Mouse (Mus musculus): ENCODE measurements around the gene Tmem62. TPM values are rescaled to one million over a fixed set of nuclear protein-coding genes. Genes with fewer than 3 reads are reported as not detected.

Tmem62 gene
- polyA plus RNA-seq, 1 experiment = 1.4 TPM

- H3K9me3 ChIP-seq = peaks cover 7% of the 10 kb centered on the region
- no peak for TF ChIP-seq FLI1 (IDR thresholded peaks at IDR 0.05; ENCODE audit: low read length)
- TF ChIP-seq GATA1 (IDR thresholded peaks at IDR 0.05; ENCODE audit: borderline replicate concordance, low read length) = no peak
- no peak overlapping the region for H3K4me3 ChIP-seq (replicated peaks)
- peaks cover 11% of the 10 kb centered on the region for H3K4me1 ChIP-seq
- H3K36me3 ChIP-seq (replicated peaks; ENCODE audit: low read length) = no peaks in the 10 kb centered on the region
- H3K27me3 ChIP-seq (replicated peaks) = peaks cover 21% of the 10 kb centered on the region
Observed at GRCm38 (mm10) chr2:121045653-121046052, 68.8 kb downstream of the Tmem62 start.

GRCm38 (mm10) chr2:121052176-121052575, 75.4 kb downstream of the Tmem62 start:
- Histone ChIP-seq H3K4me3 (replicated peaks) (no peak overlapping the region), H3K4me1 (peaks cover 50% of the 10 kb centered on the region), H3K9me3 (peaks cover 7% of the 10 kb centered on the region), H3K27me3 (replicated peaks) (peaks cover 22% of the 10 kb centered on the region), H3K36me3 (replicated peaks; ENCODE audit: low read length) (no peaks in the 10 kb centered on the region)
- TF ChIP-seq FLI1 (IDR thresholded peaks at IDR 0.05; ENCODE audit: low read length) = no peak

GRCm38 (mm10) chr2:121054060-121054459, 77.2 kb downstream of the Tmem62 start:
- Histone ChIP-seq H3K9me3 (peaks cover 2% of the 10 kb centered on the region), H3K4me1 (peaks cover 50% of the 10 kb centered on the region), H3K4me3 (replicated peaks) (no peak overlapping the region), H3K27me3 (replicated peaks) (peaks cover 23% of the 10 kb centered on the region), H3K36me3 (replicated peaks; ENCODE audit: low read length) (no peaks in the 10 kb centered on the region)
- no peak for TF ChIP-seq FLI1 (IDR thresholded peaks at IDR 0.05; ENCODE audit: low read length)
- no peak for TF ChIP-seq GATA1 (IDR thresholded peaks at IDR 0.05; ENCODE audit: borderline replicate concordance, low read length)

GRCm38 (mm10) chr2:121055915-121056314, 79.1 kb downstream of the Tmem62 start:
- Histone ChIP-seq H3K4me3 (replicated peaks) (no peak overlapping the region), H3K4me1 (peaks cover 43% of the 10 kb centered on the region), H3K27me3 (replicated peaks) (peaks cover 25% of the 10 kb centered on the region), H3K36me3 (replicated peaks; ENCODE audit: low read length) (no peaks in the 10 kb centered on the region), H3K9me3 (no peaks in the 10 kb centered on the region)
- TF ChIP-seq GATA1 (IDR thresholded peaks at IDR 0.05; ENCODE audit: borderline replicate concordance, low read length) (no peak), FLI1 (IDR thresholded peaks at IDR 0.05; ENCODE audit: low read length) (no peak)

Other genes starting within 250 kb of the Tmem62 start
- gene Cdan1, start 126.9 kb upstream of the Tmem62 start, polyA plus RNA-seq (2012; ENCODE audit: insufficient read depth, low replicate concordance) = 7.8 and 19.7 TPM in 2 replicates
- 1.5 TPM in 1 of 2 replicates, not detected in the other for gene Ttbk2, start 126.4 kb upstream of the Tmem62 start, polyA plus RNA-seq (2012; ENCODE audit: insufficient read depth, low replicate concordance)
- gene Ubr1, start 6.3 kb upstream of the Tmem62 start, polyA plus RNA-seq (2012; ENCODE audit: insufficient read depth, low replicate concordance) = 3.7 TPM in 1 of 2 replicates, not detected in the other
- gene Ccndbp1, start 31.4 kb downstream of the Tmem62 start, polyA plus RNA-seq (2012; ENCODE audit: insufficient read depth, low replicate concordance) = 3.2 and 12.3 TPM in 2 replicates
- 2.6 TPM in 1 of 2 replicates, not detected in the other for gene Epb42, start 60.1 kb downstream of the Tmem62 start, polyA plus RNA-seq (2012; ENCODE audit: insufficient read depth, low replicate concordance)
- gene Tgm5, start 108.8 kb downstream of the Tmem62 start, polyA plus RNA-seq (2012; ENCODE audit: insufficient read depth, low replicate concordance) = 0.03 TPM in 1 of 2 replicates, not detected in the other
- not detected in 2 replicates for gene Tgm7, start 132.8 kb downstream of the Tmem62 start, polyA plus RNA-seq (2012; ENCODE audit: insufficient read depth, low replicate concordance)
- 1.7 and 1.9 TPM in 2 replicates for gene Adal, start 163.4 kb downstream of the Tmem62 start, polyA plus RNA-seq (2012; ENCODE audit: insufficient read depth, low replicate concordance)
- 2.6 and 3.3 TPM in 2 replicates for gene Lcmt2, start 163.6 kb downstream of the Tmem62 start, polyA plus RNA-seq (2012; ENCODE audit: insufficient read depth, low replicate concordance)
- 1.0 and 3.2 TPM in 2 replicates for gene Tubgcp4, start 193.6 kb downstream of the Tmem62 start, polyA plus RNA-seq (2012; ENCODE audit: insufficient read depth, low replicate concordance)
- 3.4 and 5.5 TPM in 2 replicates for gene Zscan29, start 194.1 kb downstream of the Tmem62 start, polyA plus RNA-seq (2012; ENCODE audit: insufficient read depth, low replicate concordance)

All from megakaryocyte, embryonic 14.5 days (primary cell).